Mouse (Mus musculus) G1E (cell line): Measurements from ENCODE around the gene Slc26a11. TPM values are rescaled to one million over a fixed set of nuclear protein-coding genes. Genes with fewer than 3 reads are reported as not detected.

Experiments
- ATAC-seq: 2 replicates; pipeline ENCODE4 v1.8.0; 2016; ENCODE audit warnings: mild to moderate bottlenecking; ENCODE audit not compliant: insufficient number of reproducible peaks, poor library complexity, low FRiP score, severe bottlenecking; ENCODE audit errors: extremely low read depth
- DNase-seq: peaks from one replicate; pipeline ENCODE4 v3.0.0; 2012; ENCODE audit warnings: low spot score
- H3K27me3 ChIP-seq: 2 replicates; pipeline ENCODE4 v1.6.1; 2012; ENCODE audit warnings: mild to moderate bottlenecking, low read length, inconsistent platforms; ENCODE audit not compliant: insufficient read depth
- H3K36me3 ChIP-seq: replicated peaks from 2 replicates; pipeline ENCODE3; 2012; ENCODE audit warnings: mild to moderate bottlenecking, inconsistent platforms
- H3K4me1 ChIP-seq: 2 replicates; pipeline ENCODE4 v1.6.1; 2012; ENCODE audit warnings: low read depth, low read length, inconsistent platforms, mixed read lengths; ENCODE audit not compliant: insufficient read depth
- H3K4me3 ChIP-seq: 2 replicates; pipeline ENCODE4 v1.5.1; 2012; ENCODE audit warnings: low read depth, mild to moderate bottlenecking, inconsistent platforms, low read length, moderate library complexity, mixed read lengths
- H3K9me3 ChIP-seq: replicated peaks from 2 replicates; pipeline ENCODE4 v1.6.1; 2012; ENCODE audit warnings: inconsistent platforms
- CTCF ChIP-seq: IDR thresholded peaks from 2 replicates; pipeline ENCODE4 v1.5.1; 2012; ENCODE audit warnings: low read depth, low read length, inconsistent platforms, mixed read lengths
- GATA1 ChIP-seq: IDR thresholded peaks from 2 replicates; pipeline ENCODE4 v1.6.1; 2012; ENCODE audit warnings: borderline replicate concordance, low read length, inconsistent platforms, mixed read lengths
- GATA2 ChIP-seq: IDR thresholded peaks from 2 replicates; pipeline ENCODE4 v1.6.1; 2012; ENCODE audit warnings: low read depth, low read length, inconsistent platforms, borderline replicate concordance
- POLR2AphosphoS5 ChIP-seq: IDR thresholded peaks from 2 replicates; pipeline ENCODE4 v1.6.1; 2012; ENCODE audit warnings: low read depth, low read length, inconsistent platforms; ENCODE audit not compliant: insufficient replicate concordance
- TAL1 ChIP-seq: conservative IDR thresholded peaks from 2 replicates; pipeline ENCODE4 v1.6.1; 2012; ENCODE audit warnings: low read depth, low read length, inconsistent platforms, mixed read lengths
- polyA plus RNA-seq: library from polyadenylated mRNA; stranded (reverse); fragments of >175 nt; gene quantifications from 2 replicates; pipeline ENCODE4 v1.2.3, GENCODE M21; 2012
- total RNA-seq, 2 experiments: library from RNA; stranded (forward) in 1 of 2; stranded (reverse) in 1 of 2; fragments of 200-1000 nt in 1 of 2; fragments of >200 nt in 1 of 2; fragmentation: Nextera tagmentation in 1 of 2; gene quantifications; 2 replicates each; pipeline ENCODE4 v1.2.3; 2014 to 2017

The Slc26a11 gene
- 4.9 and 8.0 TPM in 2 replicates for total RNA-seq (2014; fragmentation: Nextera tagmentation)
- 4.4 and 6.9 TPM in 2 replicates for total RNA-seq (2017)
- polyA plus RNA-seq, result 4.9 and 5.2 TPM in 2 replicates

- H3K27me3 ChIP-seq, result peaks cover 17% of the 10 kb centered on the region
- DNase-seq, result peak; percentile 81
Observed at GRCm38 (mm10) chr11:119355443-119356385, at the start of gene Slc26a11, which contains the start of gene Sgsh. Gene Slc26a11, plus strand, starts transcription at chr11:119355557. Gene Sgsh, minus strand, starts transcription at chr11:119355536.

GRCm38 (mm10) chr11:119306762-119307657, 48.3 kb upstream of the Slc26a11 start:
- TF ChIP-seq POLR2AphosphoS5 (no peak), CTCF (no peak), TAL1 (no peak), GATA2 (no peak), GATA1 (no peak)

More at GRCm38 (mm10) chr11:119355443-119356385, at the start of gene Slc26a11, which contains the start of gene Sgsh:
- Histone ChIP-seq H3K9me3 (no peaks in the 10 kb centered on the region), H3K36me3 (peaks cover 48% of the 10 kb centered on the region), H3K4me1 (peaks cover 49% of the 10 kb centered on the region), H3K4me3 (peak within 1 kb of the TSS; percentile 96)
- TF ChIP-seq CTCF (no peak), TAL1 (no peak), GATA2 (no peak), GATA1 (no peak), POLR2AphosphoS5 (no peak)
- ATAC-seq, result peak; percentile 59

GRCm38 (mm10) chr11:119307658-119307867, 47.8 kb upstream of the Slc26a11 start, which contains the start of gene Card14:
Gene Card14, plus strand, starts transcription at chr11:119307768.
- Histone ChIP-seq H3K36me3 (no peaks in the 10 kb centered on the region), H3K27me3 (peaks cover 61% of the 10 kb centered on the region), H3K9me3 (no peaks in the 10 kb centered on the region; the same call in 1 of the 2 replicates), H3K4me3 (no peak within 1 kb of the TSS), H3K4me1 (peaks cover 4% of the 10 kb centered on the region)
- ATAC-seq (no peak), DNase-seq (no peak)
- no peak for TF ChIP-seq GATA2
- no peak for TF ChIP-seq GATA1
- no peak for TF ChIP-seq CTCF
- no peak for TF ChIP-seq POLR2AphosphoS5
- no peak for TF ChIP-seq TAL1

More at GRCm38 (mm10) chr11:119306762-119307657, 48.3 kb upstream of the Slc26a11 start:
- H3K9me3 ChIP-seq, result no peaks in the 10 kb centered on the region; the same call in 1 of the 2 replicates
- ATAC-seq (no peak), DNase-seq (no peak)
- peaks cover 62% of the 10 kb centered on the region for H3K27me3 ChIP-seq
- peaks cover 4% of the 10 kb centered on the region for H3K4me1 ChIP-seq
- H3K36me3 ChIP-seq, result no peaks in the 10 kb centered on the region
- H3K4me3 ChIP-seq, result no peak overlapping the region

GRCm38 (mm10) chr11:119307916-119308315, 47.4 kb upstream of the Slc26a11 start:
- Histone ChIP-seq H3K4me1 (peaks cover 4% of the 10 kb centered on the region), H3K27me3 (peaks cover 57% of the 10 kb centered on the region), H3K4me3 (no peak overlapping the region), H3K36me3 (no peaks in the 10 kb centered on the region), H3K9me3 (no peaks in the 10 kb centered on the region; the same call in 1 of the 2 replicates)
- TF ChIP-seq POLR2AphosphoS5 (no peak), GATA2 (no peak), CTCF (no peak), GATA1 (no peak), TAL1 (no peak)
- ATAC-seq, result no peak
- DNase-seq, result no peak

DNA sequence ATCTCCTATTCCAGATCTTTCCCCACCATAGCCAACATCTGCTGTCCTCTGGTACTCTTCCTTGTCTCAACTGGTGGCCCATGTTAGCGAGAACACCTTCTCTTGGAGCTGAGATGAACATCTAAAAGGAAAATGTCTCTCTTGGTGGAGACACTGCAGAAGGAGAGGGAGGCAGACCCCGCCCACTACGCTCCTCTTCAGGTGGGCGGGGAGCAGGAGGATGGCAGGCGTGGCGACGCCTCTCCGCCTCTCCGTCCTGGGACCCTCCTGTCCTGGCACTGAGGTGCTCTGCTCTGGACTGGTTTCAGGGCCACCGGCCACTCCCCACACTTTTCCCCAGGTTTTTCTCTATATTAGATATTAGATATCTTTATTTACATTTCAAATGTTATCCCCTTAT, 44.7 kb upstream of the Slc26a11 start:
- H3K4me3 ChIP-seq, result no peak overlapping the region
- ATAC-seq (no peak), DNase-seq (no peak)
- H3K36me3 ChIP-seq, result no peaks in the 10 kb centered on the region
- TF ChIP-seq CTCF (no peak), TAL1 (no peak), GATA1 (no peak), POLR2AphosphoS5 (no peak), GATA2 (no peak)
- no peaks in the 10 kb centered on the region; the same call in 1 of the 2 replicates for H3K9me3 ChIP-seq
- H3K4me1 ChIP-seq, result no peaks in the 10 kb centered on the region; the same call in 1 of the 2 replicates
- H3K27me3 ChIP-seq, result peaks cover 48% of the 10 kb centered on the region
